In genomic region chr2:132265196-132265595, GRCm38 (mm10) we compare ENCODE assay signal across 12 mouse cellular contexts. TPM values are rescaled to one million over a fixed set of nuclear protein-coding genes. Genes with fewer than 3 reads are reported as not detected.
DNase-seq lines count a peak whose midpoint lies in the region; ATAC-seq and TF ChIP-seq lines count a peak whose summit lies in the region.
"Had no signal": no experiment of that assay in that cellular context is flagged by ENCODE, and none has a peak within 500 bp of the region (broad histone marks: within the 10 kb centered on the region; RNA-seq: fewer than 3 reads in every experiment).

No protein-coding gene starts in this region.

- no peak for TF ChIP-seq POLR2A in cerebellum, adult 2 months (IDR thresholded peaks at IDR 0.05; ENCODE audit: borderline replicate concordance, insufficient read depth, low read length)

- H3K4me1 ChIP-seq in heart, embryonic 12.5 days (replicated peaks): peaks cover 27% of the 10 kb centered on the region
- H3K4me1 ChIP-seq in stomach, embryonic 15.5 days: peaks cover 12% of the 10 kb centered on the region; the same call in 1 of the 2 replicates
- H3K4me1 ChIP-seq in stomach, postnatal 0 days (replicated peaks; ENCODE audit: control insufficient read depth, insufficient read depth): no peaks in the 10 kb centered on the region
- H3K4me1 ChIP-seq in liver, embryonic 15.5 days (replicated peaks): peaks cover 46% of the 10 kb centered on the region
- peaks cover 9% of the 10 kb centered on the region for H3K4me1 ChIP-seq in cerebellum, adult 2 months (ENCODE audit: control insufficient read depth, insufficient read depth, low read length)
- H3K4me1 ChIP-seq in kidney, embryonic 15.5 days: peaks cover 16% of the 10 kb centered on the region

- ATAC-seq in heart, embryonic 12.5 days (ENCODE audit: insufficient number of reproducible peaks, low FRiP score): no peak
- no peak for ATAC-seq in stomach, embryonic 15.5 days (ENCODE audit: insufficient read depth, low FRiP score, low read depth)
- no peak for ATAC-seq in stomach, postnatal 0 days (ENCODE audit: low FRiP score, low TSS enrichment)
- no peak for ATAC-seq in liver, embryonic 15.5 days (ENCODE audit: insufficient read depth)
- ATAC-seq in kidney, embryonic 15.5 days (replicated peaks; ENCODE audit: low FRiP score): no peak

- H3K9me3 ChIP-seq in heart, embryonic 12.5 days (replicated peaks): no peaks in the 10 kb centered on the region
- H3K9me3 ChIP-seq in stomach, embryonic 15.5 days: no peaks in the 10 kb centered on the region
- no peaks in the 10 kb centered on the region for H3K9me3 ChIP-seq in stomach, postnatal 0 days (ENCODE audit: control insufficient read depth, low read length)
- no peaks in the 10 kb centered on the region for H3K9me3 ChIP-seq in liver, embryonic 15.5 days (replicated peaks)
- H3K9me3 ChIP-seq in kidney, embryonic 15.5 days (replicated peaks): no peaks in the 10 kb centered on the region
- H3K9me3 ChIP-seq: heart, embryonic 15.5 days; limb, embryonic 12.5 days had no signal

- H3K4me2 ChIP-seq in heart, embryonic 12.5 days: 0 out of 2 replicates have a peak overlapping the region, but pooled peaks have one; percentile 78
- peak overlapping the region; percentile 64; the same call in 1 of the 2 replicates for H3K4me2 ChIP-seq in stomach, embryonic 15.5 days
- no peak overlapping the region for H3K4me2 ChIP-seq in stomach, postnatal 0 days (replicated peaks; ENCODE audit: low read depth)
- H3K4me2 ChIP-seq in liver, embryonic 15.5 days: peak overlapping the region; percentile 92
- no peak overlapping the region for H3K4me2 ChIP-seq in kidney, embryonic 15.5 days

- H3K27me3 ChIP-seq in heart, embryonic 12.5 days (replicated peaks): no peaks in the 10 kb centered on the region
- H3K27me3 ChIP-seq in stomach, embryonic 15.5 days (replicated peaks): no peaks in the 10 kb centered on the region
- H3K27me3 ChIP-seq in stomach, postnatal 0 days (ENCODE audit: control insufficient read depth, insufficient read depth, low read length): no peaks in the 10 kb centered on the region
- no peaks in the 10 kb centered on the region for H3K27me3 ChIP-seq in liver, embryonic 15.5 days
- H3K27me3 ChIP-seq in cerebellum, adult 2 months (ENCODE audit: control insufficient read depth, insufficient read depth, low read length): no peaks in the 10 kb centered on the region
- no peaks in the 10 kb centered on the region for H3K27me3 ChIP-seq in kidney, embryonic 15.5 days
- H3K27me3 ChIP-seq: heart, embryonic 15.5 days; limb, embryonic 12.5 days had no signal

- intact Hi-C loops in heart, postnatal 36 days (cut with DNase I): loop anchor here (2.0 to 10.0 kb wide), 2 partner anchors 14 to 450 kb away; no protein-coding TSS in a partner anchor

- DNase-seq in heart, postnatal 36 days: no peak
- no peak for DNase-seq in stomach, postnatal 0 days (ENCODE audit: low spot score)
- DNase-seq in cerebellum, adult 2 months: no peak
- no peak for DNase-seq in left cerebral cortex, adult 9 months (ENCODE audit: low spot score in 2 of 2)
- DNase-seq: adrenal gland, adult 8-10 months; cerebellum, adult 9-11 months had no signal

- TF ChIP-seq CTCF in stomach, postnatal 0 days (IDR thresholded peaks at IDR 0.05; ENCODE audit: low read depth): no peak
- no peak for TF ChIP-seq CTCF in cerebellum, adult 2 months (IDR thresholded peaks at IDR 0.05; ENCODE audit: borderline replicate concordance, insufficient read depth, low read depth, low read length)

- WGBS in heart, embryonic 12.5 days: 87% methylated on average over 9 of the region's 9 CpGs
- WGBS in stomach, embryonic 15.5 days: 74% methylated on average over 9 of the region's 9 CpGs
- 71% methylated on average over 9 of the region's 9 CpGs for WGBS in stomach, postnatal 0 days
- 60% methylated on average over 9 of the region's 9 CpGs for WGBS in liver, embryonic 15.5 days (ENCODE audit: insufficient replicate concordance)
- 73% methylated on average over 9 of the region's 9 CpGs for WGBS in cerebellum, adult 2 months
- WGBS in kidney, embryonic 15.5 days: 77% methylated on average over 9 of the region's 9 CpGs

- no peak for TF ChIP-seq EP300 in stomach, postnatal 0 days (optimal IDR thresholded peaks at IDR 0.05)

- no peaks in the 10 kb centered on the region for H3K36me3 ChIP-seq in heart, embryonic 12.5 days
- H3K36me3 ChIP-seq in stomach, embryonic 15.5 days: no peaks in the 10 kb centered on the region
- no peaks in the 10 kb centered on the region for H3K36me3 ChIP-seq in stomach, postnatal 0 days (ENCODE audit: control insufficient read depth, insufficient read depth, low read length)
- H3K36me3 ChIP-seq in liver, embryonic 15.5 days (replicated peaks): no peaks in the 10 kb centered on the region
- no peaks in the 10 kb centered on the region for H3K36me3 ChIP-seq in kidney, embryonic 15.5 days
- H3K36me3 ChIP-seq: heart, embryonic 15.5 days; limb, embryonic 12.5 days had no signal

- no peak overlapping the region for H3K27ac ChIP-seq in heart, embryonic 12.5 days (ENCODE audit: poor library complexity, severe bottlenecking)
- no peak overlapping the region for H3K27ac ChIP-seq in stomach, embryonic 15.5 days
- no peak overlapping the region for H3K27ac ChIP-seq in stomach, postnatal 0 days (replicated peaks)
- no peak overlapping the region for H3K27ac ChIP-seq in liver, embryonic 15.5 days (replicated peaks)
- H3K27ac ChIP-seq in cerebellum, adult 2 months (ENCODE audit: insufficient read depth, low read length): no peak overlapping the region
- H3K27ac ChIP-seq in kidney, embryonic 15.5 days: no peak overlapping the region
- H3K27ac ChIP-seq: heart, embryonic 15.5 days; limb, embryonic 12.5 days had no signal

- H3K4me3 ChIP-seq in heart, embryonic 12.5 days: no peak overlapping the region
- H3K4me3 ChIP-seq in stomach, embryonic 15.5 days (replicated peaks): no peak overlapping the region
- no peak overlapping the region for H3K4me3 ChIP-seq in stomach, postnatal 0 days (ENCODE audit: low read depth, low read length)
- no peak overlapping the region for H3K4me3 ChIP-seq in liver, embryonic 15.5 days (replicated peaks)
- H3K4me3 ChIP-seq in cerebellum, adult 2 months (replicated peaks; ENCODE audit: insufficient read depth, low read depth, low read length): no peak overlapping the region
- H3K4me3 ChIP-seq in kidney, embryonic 15.5 days (replicated peaks): no peak overlapping the region

- H3K9ac ChIP-seq in heart, embryonic 12.5 days: no peak overlapping the region
- no peak overlapping the region for H3K9ac ChIP-seq in stomach, embryonic 15.5 days
- H3K9ac ChIP-seq in stomach, postnatal 0 days (ENCODE audit: low read length): no peak overlapping the region
- H3K9ac ChIP-seq in liver, embryonic 15.5 days: no peak overlapping the region
- H3K9ac ChIP-seq in kidney, embryonic 15.5 days: no peak overlapping the region
- H3K9ac ChIP-seq: heart, embryonic 15.5 days had no signal

RNA-seq across cellular contexts. Expression of gene Cds2, which starts 2.2 kb away (rescaled TPM):
- polyA plus RNA-seq in heart, embryonic 12.5 days (2016; fragmentation: Nextera tagmentation; extraction: Ambion mirVana): 18.9 and 21.0 TPM in 2 replicates
- total RNA-seq in heart, postnatal 36 days (2021): 10 to 100 TPM; 80.8 to 84.3 TPM
- polyA plus RNA-seq in stomach, embryonic 15.5 days (2015; fragmentation: Nextera tagmentation; extraction: Ambion mirVana): 17.0 and 28.7 TPM in 2 replicates
- 12.6 and 13.1 TPM in 2 replicates for polyA plus RNA-seq in stomach, postnatal 0 days (2015; fragmentation: Nextera tagmentation; extraction: Ambion mirVana)
- 8.8 and 9.6 TPM in 2 replicates for polyA plus RNA-seq in liver, embryonic 15.5 days (2015; fragmentation: Nextera tagmentation; extraction: Ambion mirVana)
- 152 and 155 TPM in 2 replicates for polyA plus RNA-seq in cerebellum, adult 2 months (2012; rRNA removed)
- 19.8 and 30.2 TPM in 2 replicates for polyA plus RNA-seq in kidney, embryonic 15.5 days (2015; fragmentation: Nextera tagmentation; extraction: Ambion mirVana)

RNA-seq across cellular contexts. Expression of gene Pcna, which starts 12.1 kb away (rescaled TPM):
- 172 and 177 TPM in 2 replicates for polyA plus RNA-seq in heart, embryonic 12.5 days (2016; fragmentation: Nextera tagmentation; extraction: Ambion mirVana)
- 10 to 100 TPM; 35.1 to 43.6 TPM for total RNA-seq in heart, postnatal 36 days (2021)
- polyA plus RNA-seq in stomach, embryonic 15.5 days (2015; fragmentation: Nextera tagmentation; extraction: Ambion mirVana): 244 and 254 TPM in 2 replicates
- polyA plus RNA-seq in stomach, postnatal 0 days (2015; fragmentation: Nextera tagmentation; extraction: Ambion mirVana): 108 and 110 TPM in 2 replicates
- polyA plus RNA-seq in liver, embryonic 15.5 days (2015; fragmentation: Nextera tagmentation; extraction: Ambion mirVana): 249 and 274 TPM in 2 replicates
- polyA plus RNA-seq in cerebellum, adult 2 months (2012; rRNA removed): 69.3 and 73.1 TPM in 2 replicates
- polyA plus RNA-seq in kidney, embryonic 15.5 days (2015; fragmentation: Nextera tagmentation; extraction: Ambion mirVana): 263 and 284 TPM in 2 replicates

RNA-seq across cellular contexts. Expression of gene Tmem230, which starts 17.6 kb away (rescaled TPM):
- 40.3 and 40.7 TPM in 2 replicates for polyA plus RNA-seq in heart, embryonic 12.5 days (2016; fragmentation: Nextera tagmentation; extraction: Ambion mirVana)
- 10 to 100 TPM; 23.6 to 26.1 TPM for total RNA-seq in heart, postnatal 36 days (2021)
- polyA plus RNA-seq in stomach, embryonic 15.5 days (2015; fragmentation: Nextera tagmentation; extraction: Ambion mirVana): 40.6 and 41.9 TPM in 2 replicates
- polyA plus RNA-seq in stomach, postnatal 0 days (2015; fragmentation: Nextera tagmentation; extraction: Ambion mirVana): 28.6 and 29.4 TPM in 2 replicates
- 14.7 and 15.5 TPM in 2 replicates for polyA plus RNA-seq in liver, embryonic 15.5 days (2015; fragmentation: Nextera tagmentation; extraction: Ambion mirVana)
- 81.9 and 93.6 TPM in 2 replicates for polyA plus RNA-seq in cerebellum, adult 2 months (2012; rRNA removed)
- 44.3 and 45.8 TPM in 2 replicates for polyA plus RNA-seq in kidney, embryonic 15.5 days (2015; fragmentation: Nextera tagmentation; extraction: Ambion mirVana)

Comparison
In these comparisons a context has a peak if more than half of its experiments do, and no peak if none do; other contexts are left out.
1. H3K4me2 ChIP-seq: peak in heart, embryonic 12.5 days (single experiment), stomach, embryonic 15.5 days (single experiment) and liver, embryonic 15.5 days (single experiment); none in stomach, postnatal 0 days (single experiment) and kidney, embryonic 15.5 days (single experiment).